Mouse (Mus musculus) embryo, embryonic 11 days (tissue): Measurements from ENCODE around the gene Was.
"Not testable (repeated sequence)": the region's sequence is repeated elsewhere in the genome, so short reads cannot be mapped to it uniquely, and the experiment has no call there.

Source experiments
- DNase-seq: peaks from one replicate; pipeline ENCODE4 v3.0.0-alpha.2; 2015

The Was gene

DNA sequence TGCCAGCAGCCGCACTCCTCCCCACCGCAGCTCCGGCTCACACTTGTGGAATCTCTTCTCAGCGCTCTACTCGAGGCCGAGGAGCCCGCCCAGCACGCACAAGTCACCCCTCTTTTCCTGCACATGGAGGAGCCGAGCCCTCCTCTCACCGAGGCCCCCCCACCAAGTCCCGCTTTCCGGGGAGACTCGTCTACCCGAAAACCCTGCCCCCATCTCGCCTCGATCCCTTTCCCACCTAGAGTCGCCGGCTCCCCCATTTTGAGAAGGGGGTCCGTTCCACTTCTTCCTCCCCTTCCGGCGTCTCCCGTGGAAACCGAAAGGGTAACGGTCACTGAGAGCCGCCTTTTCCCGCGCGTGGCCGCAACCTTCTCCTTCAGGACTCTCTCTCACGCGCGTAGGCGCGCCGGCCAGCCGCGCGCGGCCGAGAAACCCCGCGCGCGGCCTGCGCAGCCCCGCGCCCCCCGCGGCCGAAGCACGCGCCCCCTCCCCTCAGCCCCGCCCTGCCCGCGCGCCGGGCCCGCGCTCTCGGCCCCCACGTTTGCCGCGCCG lies 16.3 kb downstream of the Was start:
- DNase-seq = peak; percentile 65

DNA sequence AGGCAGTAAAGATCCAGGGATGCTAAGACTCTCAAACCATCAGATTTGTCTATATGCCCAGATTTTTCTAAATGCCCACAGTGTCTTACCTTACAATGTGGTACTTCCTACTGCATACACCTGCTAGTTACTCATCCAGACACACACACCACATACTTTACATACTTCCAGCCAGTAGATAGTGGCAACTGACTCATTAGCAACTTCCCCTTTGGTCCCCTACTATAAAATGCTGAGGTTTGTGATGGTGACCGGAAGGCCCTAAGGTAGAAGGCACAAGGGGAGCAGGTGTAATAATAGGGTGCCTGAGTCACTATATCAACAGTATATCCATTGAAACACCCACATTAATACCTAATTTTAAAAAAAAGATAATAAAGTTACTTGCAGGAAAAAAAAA lies 21.1 kb downstream of the Was start:
- DNase-seq = no peak

DNA sequence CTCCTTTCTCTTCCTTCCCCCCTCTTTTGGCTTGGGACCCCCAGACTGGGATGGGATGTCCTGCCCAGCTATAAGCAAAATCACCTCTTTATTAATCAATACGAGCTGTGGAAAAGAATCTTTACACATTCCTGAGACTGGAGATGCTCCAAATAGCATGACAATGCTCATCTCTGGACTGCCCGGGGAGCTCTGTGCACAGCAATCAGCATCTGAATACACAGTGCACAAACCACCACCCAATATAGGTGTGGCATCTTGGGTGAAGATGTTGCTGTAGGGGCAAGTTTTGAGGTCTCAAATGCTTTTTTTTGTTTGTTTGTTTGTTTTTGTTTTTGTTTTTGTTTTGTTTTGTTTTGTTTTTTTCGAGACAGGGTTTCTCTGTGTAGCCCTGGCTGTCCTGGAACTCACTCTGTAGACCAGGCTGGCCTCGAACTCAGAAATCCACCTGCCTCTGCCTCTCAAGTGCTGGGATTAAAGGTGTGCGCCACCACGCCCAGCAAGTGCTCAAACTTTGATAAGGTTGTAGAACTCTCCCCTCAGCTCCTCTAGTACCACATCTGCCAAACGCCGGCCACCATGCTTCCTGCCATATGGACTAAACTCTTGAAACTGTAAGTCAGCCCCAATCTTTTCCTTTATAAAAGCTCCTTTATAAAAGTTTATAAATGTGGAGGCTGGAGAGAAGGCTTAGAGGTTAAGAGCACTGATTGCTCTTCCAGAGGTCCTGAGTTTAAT lies 39.1 kb downstream of the Was start:
- DNase-seq = not testable (repeated sequence)

DNA sequence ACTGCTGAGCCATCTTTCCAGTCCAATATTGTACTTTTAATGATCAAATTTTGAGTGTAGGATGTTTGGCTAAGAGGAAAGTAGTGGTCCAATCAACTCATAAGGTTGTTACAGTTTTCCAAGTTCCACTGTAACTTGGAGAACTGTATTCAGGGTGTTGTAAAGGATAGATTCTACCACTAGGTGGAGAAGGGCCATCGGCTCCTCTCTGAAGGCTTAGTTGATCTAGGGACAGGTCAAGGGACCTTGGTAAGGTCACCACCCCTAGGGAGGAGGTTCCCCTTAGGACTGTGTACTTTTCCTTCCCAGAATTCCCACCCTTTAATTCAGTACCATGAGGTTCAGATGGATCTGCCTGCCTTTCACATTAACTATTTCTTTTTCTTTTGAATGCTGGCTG lies 57.3 kb downstream of the Was start:
- no peak for DNase-seq
